Mouse (Mus musculus): ENCODE measurements at regions not wholly inside any gene's neighbourhood (a gene's known extent, or its start where the extent isn't known, plus 50 kb on each side); places are given as distances from the start of the nearest gene placed in this dataset.

DNA sequence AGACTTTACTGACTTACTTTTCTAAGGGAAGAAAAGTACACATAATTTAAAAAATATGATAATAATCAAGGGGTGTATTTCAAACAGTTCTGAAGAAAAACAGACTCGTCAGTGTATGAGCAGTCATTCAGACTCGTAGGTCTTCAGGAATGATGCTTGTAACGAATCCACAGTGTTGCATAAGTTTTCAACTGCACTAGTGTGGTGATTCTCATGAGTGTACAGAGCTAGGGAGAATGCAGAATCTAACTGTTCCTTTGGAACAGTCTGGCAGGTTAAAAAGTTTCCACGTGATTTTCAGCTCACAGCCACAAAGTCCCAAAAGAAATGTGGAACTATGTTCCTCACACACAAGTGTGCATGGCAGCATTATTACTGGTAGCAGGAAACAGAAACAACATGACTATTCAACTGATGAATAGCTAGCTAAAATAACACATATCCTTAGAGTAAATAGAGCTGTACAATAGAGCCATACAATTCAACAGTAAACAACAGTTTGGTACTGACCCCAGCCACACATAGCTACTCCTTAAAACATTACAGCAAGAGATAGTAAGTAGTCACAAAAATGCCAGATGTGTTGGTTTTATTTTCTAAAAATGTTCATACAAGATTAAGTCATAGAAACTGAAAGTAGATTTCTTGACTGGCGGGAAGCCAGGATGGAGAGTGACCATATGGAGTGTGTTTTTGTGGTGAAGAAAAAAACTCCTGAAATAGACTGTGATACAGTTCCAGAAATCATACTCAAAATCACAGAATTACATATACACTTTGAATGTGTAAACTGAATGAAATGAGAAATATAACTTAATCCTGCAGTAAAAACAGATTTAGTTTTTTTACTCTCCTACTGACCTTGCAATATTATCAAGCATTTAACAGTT lies 713.1 kb downstream of the Epha7 start:
- peak; percentile 81 to 83 for DNase-seq (ENCODE audit: low spot score in 2 of 2)

Data from right cerebral cortex, adult 2 months (tissue).